Mouse (Mus musculus) T-helper 17 cell (primary cell): Measurements from ENCODE around the gene Chac1.

ENCODE experiments used
- in situ Hi-C, 2 experiments: fragments of 300-600 bp; cut with MboI, MseI; formaldehyde crosslinking; loops; 1 replicate in 1 of 2; 2 replicates in 1 of 2; pipeline ENCODE4 v1.15.1; 2025; ENCODE audit warnings: high pct_unique_total_duplicates in 2 of 2

Gene Chac1

GRCm38 (mm10) chr2:119350555-119351486 lies at the start of gene Chac1:
TSS of gene Chac1 (plus strand) at chr2:119351229.
- in situ Hi-C loops = no loop called here

GRCm38 (mm10) chr2:119302876-119303275 lies 48.2 kb upstream of the Chac1 start:
- in situ Hi-C loops = no loop called here

- in situ Hi-C loops = no loop called here
Measured at GRCm38 (mm10) chr2:119304391-119304790, 46.6 kb upstream of the Chac1 start.

- in situ Hi-C loops = no loop called here
Measured at GRCm38 (mm10) chr2:119304798-119305208, 46.2 kb upstream of the Chac1 start.

- in situ Hi-C loops = no loop called here
Measured at GRCm38 (mm10) chr2:119311544-119311943, 39.5 kb upstream of the Chac1 start.

- in situ Hi-C loops = no loop called here
Measured at GRCm38 (mm10) chr2:119312380-119312958, 38.6 kb upstream of the Chac1 start.

GRCm38 (mm10) chr2:119313780-119314479 lies 37.1 kb upstream of the Chac1 start:
- in situ Hi-C loops = no loop called here

GRCm38 (mm10) chr2:119314742-119315310 lies 36.2 kb upstream of the Chac1 start:
- in situ Hi-C loops = no loop called here

- in situ Hi-C loops = no loop called here
Measured at GRCm38 (mm10) chr2:119318043-119318710, 32.9 kb upstream of the Chac1 start.

- in situ Hi-C loops = no loop called here
Measured at GRCm38 (mm10) chr2:119320571-119320970, 30.5 kb upstream of the Chac1 start.

- in situ Hi-C loops = no loop called here
Measured at GRCm38 (mm10) chr2:119321771-119322586, 29.1 kb upstream of the Chac1 start.

- in situ Hi-C loops = no loop called here
Measured at GRCm38 (mm10) chr2:119322587-119323300, 28.3 kb upstream of the Chac1 start.

GRCm38 (mm10) chr2:119323866-119324575 lies 27.0 kb upstream of the Chac1 start:
- in situ Hi-C loops = no loop called here

- in situ Hi-C loops = no loop called here
Measured at GRCm38 (mm10) chr2:119324576-119325318, 26.3 kb upstream of the Chac1 start.

- in situ Hi-C loops = no loop called here
Measured at GRCm38 (mm10) chr2:119325568-119326143, 25.4 kb upstream of the Chac1 start, which contains the start of gene Dll4. TSS of gene Dll4 (plus strand) at chr2:119325784.

GRCm38 (mm10) chr2:119326161-119327101 lies 24.6 kb upstream of the Chac1 start:
- in situ Hi-C loops = no loop called here

- in situ Hi-C loops = no loop called here
Measured at GRCm38 (mm10) chr2:119327102-119327480, 23.9 kb upstream of the Chac1 start.
